Mouse (Mus musculus): ENCODE data around the gene Uvrag. TPM values are rescaled to one million over a fixed set of nuclear protein-coding genes. Genes with fewer than 3 reads are reported as not detected.

Uvrag gene
- total and polyA plus RNA-seq, 3 experiments = 5.9 to 22.1 (median 21.0) TPM

- H3K27me3 ChIP-seq (ENCODE audit: control insufficient read depth, insufficient read depth, low read length) = no peaks in the 10 kb centered on the region
- TF ChIP-seq CTCF (IDR thresholded peaks at IDR 0.05) = no peak
- TF ChIP-seq POLR2A (IDR thresholded peaks at IDR 0.05; ENCODE audit: insufficient read depth, low read depth, low read length) = no peak
- no peak for TF ChIP-seq EP300 (IDR thresholded peaks at IDR 0.05; ENCODE audit: insufficient read depth, low read depth, low read length)
- no peaks in the 10 kb centered on the region for H3K79me2 ChIP-seq (replicated peaks; ENCODE audit: control insufficient read depth, insufficient read depth, low read length)
- WGBS = 37% methylated on average over 3 of the region's 3 CpGs
- no peak overlapping the region for H3K4me3 ChIP-seq
- no peak for DNase-seq
- no peak overlapping the region for H3K27ac ChIP-seq
- H3K36me3 ChIP-seq (ENCODE audit: control insufficient read depth, insufficient read depth, low read length) = no peaks in the 10 kb centered on the region
- intact Hi-C loops (cut with DNase I) = no loop called here
- no peaks in the 10 kb centered on the region for H3K4me1 ChIP-seq (ENCODE audit: control insufficient read depth, insufficient read depth, low read length)
- no peak overlapping the region for H3K9ac ChIP-seq (ENCODE audit: low read depth, low read length)
Observed at GRCm38 (mm10) chr7:98856128-98856527, 284.8 kb downstream of the Uvrag start.

- Histone ChIP-seq H3K36me3 (ENCODE audit: control insufficient read depth, insufficient read depth, low read length) (no peaks in the 10 kb centered on the region), H3K4me1 (ENCODE audit: control insufficient read depth, insufficient read depth, low read length) (no peaks in the 10 kb centered on the region), H3K4me3 (no peak overlapping the region), H3K27me3 (ENCODE audit: control insufficient read depth, insufficient read depth, low read length) (no peaks in the 10 kb centered on the region), H3K27ac (no peak overlapping the region), H3K9ac (ENCODE audit: low read depth, low read length) (no peak overlapping the region), H3K79me2 (replicated peaks; ENCODE audit: control insufficient read depth, insufficient read depth, low read length) (no peaks in the 10 kb centered on the region)
- intact Hi-C loops (cut with DNase I) = no loop called here
- 50% methylated on average over 2 of the region's 2 CpGs for WGBS
- TF ChIP-seq CTCF (IDR thresholded peaks at IDR 0.05) (no peak), EP300 (IDR thresholded peaks at IDR 0.05; ENCODE audit: insufficient read depth, low read depth, low read length) (no peak), POLR2A (IDR thresholded peaks at IDR 0.05; ENCODE audit: insufficient read depth, low read depth, low read length) (no peak)
- no peak for DNase-seq
Observed at GRCm38 (mm10) chr7:98855388-98855787, 285.6 kb downstream of the Uvrag start.

- H3K27ac ChIP-seq = no peak overlapping the region
- TF ChIP-seq EP300 (IDR thresholded peaks at IDR 0.05; ENCODE audit: insufficient read depth, low read depth, low read length) (no peak), POLR2A (IDR thresholded peaks at IDR 0.05; ENCODE audit: insufficient read depth, low read depth, low read length) (no peak), CTCF (IDR thresholded peaks at IDR 0.05) (no peak)
- no peak overlapping the region for H3K4me3 ChIP-seq
- H3K9ac ChIP-seq (ENCODE audit: low read depth, low read length) = no peak overlapping the region
- H3K4me1 ChIP-seq (ENCODE audit: control insufficient read depth, insufficient read depth, low read length) = no peaks in the 10 kb centered on the region
- DNase-seq = no peak
- WGBS = 75% methylated on average over 6 of the region's 6 CpGs
- no peaks in the 10 kb centered on the region for H3K27me3 ChIP-seq (ENCODE audit: control insufficient read depth, insufficient read depth, low read length)
- intact Hi-C loops (cut with DNase I) = no loop called here
- no peaks in the 10 kb centered on the region for H3K36me3 ChIP-seq (ENCODE audit: control insufficient read depth, insufficient read depth, low read length)
- H3K79me2 ChIP-seq (replicated peaks; ENCODE audit: control insufficient read depth, insufficient read depth, low read length) = no peaks in the 10 kb centered on the region
Observed at GRCm38 (mm10) chr7:98853806-98854205, 287.1 kb downstream of the Uvrag start.

GRCm38 (mm10) chr7:98852950-98853650 is 287.8 kb downstream of the Uvrag start:
- H3K79me2 ChIP-seq (replicated peaks; ENCODE audit: control insufficient read depth, insufficient read depth, low read length) = no peaks in the 10 kb centered on the region
- TF ChIP-seq POLR2A (IDR thresholded peaks at IDR 0.05; ENCODE audit: insufficient read depth, low read depth, low read length) = no peak
- TF ChIP-seq EP300 (IDR thresholded peaks at IDR 0.05; ENCODE audit: insufficient read depth, low read depth, low read length) = no peak
- no peak for TF ChIP-seq CTCF (IDR thresholded peaks at IDR 0.05)
- DNase-seq = peak in 1 of 2 experiments; percentile 47
- no peak overlapping the region for H3K27ac ChIP-seq
- H3K4me3 ChIP-seq = no peak overlapping the region
- no peaks in the 10 kb centered on the region for H3K4me1 ChIP-seq (ENCODE audit: control insufficient read depth, insufficient read depth, low read length)
- H3K9ac ChIP-seq (ENCODE audit: low read depth, low read length) = no peak overlapping the region
- H3K27me3 ChIP-seq (ENCODE audit: control insufficient read depth, insufficient read depth, low read length) = no peaks in the 10 kb centered on the region
- intact Hi-C loops (cut with DNase I) = no loop called here
- WGBS = 76% methylated on average over 18 of the region's 18 CpGs
- no peaks in the 10 kb centered on the region for H3K36me3 ChIP-seq (ENCODE audit: control insufficient read depth, insufficient read depth, low read length)

- Histone ChIP-seq H3K4me3 (no peak overlapping the region), H3K4me1 (ENCODE audit: control insufficient read depth, insufficient read depth, low read length) (no peaks in the 10 kb centered on the region), H3K9ac (ENCODE audit: low read depth, low read length) (no peak overlapping the region), H3K79me2 (replicated peaks; ENCODE audit: control insufficient read depth, insufficient read depth, low read length) (no peaks in the 10 kb centered on the region), H3K27me3 (ENCODE audit: control insufficient read depth, insufficient read depth, low read length) (no peaks in the 10 kb centered on the region), H3K27ac (no peak overlapping the region), H3K36me3 (ENCODE audit: control insufficient read depth, insufficient read depth, low read length) (no peaks in the 10 kb centered on the region)
- 14% methylated on average over 9 of the region's 9 CpGs for WGBS
- intact Hi-C loops (cut with DNase I) = no loop called here
- TF ChIP-seq EP300 (IDR thresholded peaks at IDR 0.05; ENCODE audit: insufficient read depth, low read depth, low read length) (no peak), CTCF (IDR thresholded peaks at IDR 0.05) (no peak), POLR2A (IDR thresholded peaks at IDR 0.05; ENCODE audit: insufficient read depth, low read depth, low read length) (no peak)
- peak; percentile 42 to 45 for DNase-seq
Observed at GRCm38 (mm10) chr7:98851220-98851619, 289.7 kb downstream of the Uvrag start.

- H3K27me3 ChIP-seq (ENCODE audit: control insufficient read depth, insufficient read depth, low read length) = no peaks in the 10 kb centered on the region
- H3K36me3 ChIP-seq (ENCODE audit: control insufficient read depth, insufficient read depth, low read length) = no peaks in the 10 kb centered on the region
- H3K9ac ChIP-seq (ENCODE audit: low read depth, low read length) = no peak overlapping the region
- no peak overlapping the region for H3K4me3 ChIP-seq
- no peaks in the 10 kb centered on the region for H3K79me2 ChIP-seq (replicated peaks; ENCODE audit: control insufficient read depth, insufficient read depth, low read length)
- no peak for DNase-seq
- 86% methylated on average over 5 of the region's 5 CpGs for WGBS
- no peak overlapping the region for H3K27ac ChIP-seq
- intact Hi-C loops (cut with DNase I) = no loop called here
- TF ChIP-seq CTCF (IDR thresholded peaks at IDR 0.05) (no peak), POLR2A (IDR thresholded peaks at IDR 0.05; ENCODE audit: insufficient read depth, low read depth, low read length) (no peak), EP300 (IDR thresholded peaks at IDR 0.05; ENCODE audit: insufficient read depth, low read depth, low read length) (no peak)
- no peaks in the 10 kb centered on the region for H3K4me1 ChIP-seq (ENCODE audit: control insufficient read depth, insufficient read depth, low read length)
Observed at GRCm38 (mm10) chr7:98850388-98850787, 290.6 kb downstream of the Uvrag start.

Measured in heart, adult 2 months (tissue).